31 mouse cellular contexts compared by ENCODE assay signal in the genomic region with DNA sequence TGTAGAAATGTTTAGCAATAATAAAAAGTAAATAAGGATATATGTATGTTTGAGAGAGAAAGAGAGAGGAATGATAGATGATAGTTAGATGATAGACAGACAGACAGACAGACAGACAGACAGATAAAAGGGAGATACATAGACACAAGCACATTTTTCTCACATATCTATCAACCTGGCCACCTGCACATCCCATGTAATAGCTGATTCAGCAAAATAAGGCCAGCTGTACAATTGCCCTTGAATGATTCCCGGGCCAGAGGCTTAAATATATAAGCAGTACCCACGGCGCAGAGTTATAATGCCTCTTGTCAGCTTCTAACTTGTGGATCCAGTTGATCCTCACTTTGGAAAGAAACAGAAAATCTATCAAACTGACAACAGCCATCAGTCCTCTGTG.
"Had no signal": no experiment of that assay in that cellular context is flagged by ENCODE, and none has a peak within 500 bp of the region (broad histone marks: within the 10 kb centered on the region; RNA-seq: fewer than 3 reads in every experiment).

No protein-coding gene starts in this region.

- H3K27me3 ChIP-seq: limb, embryonic 12.5 days; limb, embryonic 13.5 days; limb, embryonic 15.5 days; liver, embryonic 12.5 days; liver, embryonic 13.5 days; liver, embryonic 15.5 days; lung, embryonic 15.5 days; megakaryocyte, embryonic 14.5 days; midbrain, embryonic 12.5 days; midbrain, embryonic 13.5 days; midbrain, embryonic 15.5 days had no signal

- H3K4me2 ChIP-seq: limb, embryonic 12.5 days; limb, embryonic 13.5 days; limb, embryonic 15.5 days; liver, embryonic 11.5 days; liver, embryonic 12.5 days; liver, embryonic 13.5 days; liver, embryonic 15.5 days; lung, embryonic 14.5 days; lung, embryonic 15.5 days; midbrain, embryonic 11.5 days; midbrain, embryonic 12.5 days; midbrain, embryonic 13.5 days; midbrain, embryonic 15.5 days had no signal

- H3K9me3 ChIP-seq: limb, embryonic 10.5 days; limb, embryonic 12.5 days; limb, embryonic 13.5 days; limb, embryonic 15.5 days; liver, embryonic 12.5 days; liver, embryonic 13.5 days; liver, embryonic 15.5 days; lung, embryonic 15.5 days; midbrain, embryonic 10.5 days; midbrain, embryonic 12.5 days; midbrain, embryonic 13.5 days; midbrain, embryonic 15.5 days had no signal

- H3K27ac ChIP-seq: limb, embryonic 10.5 days; limb, embryonic 12.5 days; limb, embryonic 13.5 days; limb, embryonic 15.5 days; liver, embryonic 12.5 days; liver, embryonic 13.5 days; liver, embryonic 14.5 days; liver, embryonic 15.5 days; lung, embryonic 15.5 days; macrophage; midbrain, embryonic 10.5 days; midbrain, embryonic 12.5 days; midbrain, embryonic 13.5 days; midbrain, embryonic 15.5 days had no signal

- H3K4me1 ChIP-seq: limb, embryonic 10.5 days; limb, embryonic 12.5 days; limb, embryonic 13.5 days; limb, embryonic 15.5 days; liver, embryonic 12.5 days; liver, embryonic 13.5 days; liver, embryonic 15.5 days; lung, embryonic 15.5 days; megakaryocyte, embryonic 14.5 days; midbrain, embryonic 10.5 days; midbrain, embryonic 12.5 days; midbrain, embryonic 13.5 days; midbrain, embryonic 15.5 days had no signal

- ATAC-seq: liver, embryonic 12.5 days; liver, postnatal 0 days; lung, postnatal 0 days; midbrain, embryonic 13.5 days; midbrain, embryonic 15.5 days; midbrain, embryonic 16.5 days had no signal

- H3K4me3 ChIP-seq: limb, embryonic 10.5 days; limb, embryonic 12.5 days; limb, embryonic 13.5 days; limb, embryonic 15.5 days; liver, embryonic 12.5 days; liver, embryonic 13.5 days; liver, embryonic 15.5 days; lung, embryonic 15.5 days; megakaryocyte, embryonic 14.5 days; midbrain, embryonic 10.5 days; midbrain, embryonic 12.5 days; midbrain, embryonic 13.5 days; midbrain, embryonic 15.5 days; myocyte had no signal

- DNase-seq: left cerebral cortex, postnatal 4 days; liver; liver, embryonic 13.5 days; liver, postnatal 0 days; lung, adult 18-20 months; lung, adult 2 months; lung, embryonic 14.5 days; lung, postnatal 10 days; lung, postnatal 14 days; lung, postnatal 36 days; lung, postnatal 4 days; midbrain, embryonic 14.5 days had no signal

- H3K9ac ChIP-seq: limb, embryonic 12.5 days; limb, embryonic 13.5 days; limb, embryonic 15.5 days; liver, embryonic 12.5 days; liver, embryonic 13.5 days; liver, embryonic 14.5 days; liver, embryonic 15.5 days; liver, postnatal 0 days; lung, embryonic 14.5 days; lung, embryonic 15.5 days; midbrain, embryonic 12.5 days; midbrain, embryonic 13.5 days; midbrain, embryonic 15.5 days had no signal

- H3K36me3 ChIP-seq: limb, embryonic 10.5 days; limb, embryonic 12.5 days; limb, embryonic 13.5 days; limb, embryonic 15.5 days; liver, embryonic 12.5 days; liver, embryonic 13.5 days; liver, embryonic 15.5 days; lung, embryonic 15.5 days; midbrain, embryonic 10.5 days; midbrain, embryonic 12.5 days; midbrain, embryonic 13.5 days; midbrain, embryonic 15.5 days had no signal
